Mouse (Mus musculus) small intestine, adult 2 months (tissue): Measurements from ENCODE around the gene Cdh24.

ENCODE experiments used
- CTCF ChIP-seq: fragments of 200-500 bp; IDR thresholded peaks from 2 replicates; pipeline ENCODE4 v1.5.1; 2012; ENCODE audit warnings: low read depth, mild to moderate bottlenecking, control low read depth, inconsistent platforms, low read length, moderate library complexity, mixed read lengths; ENCODE audit not compliant: insufficient replicate concordance, insufficient read length; ENCODE audit errors: extremely low read depth
- POLR2A ChIP-seq: fragments of 200-500 bp; IDR thresholded peaks from 2 replicates; pipeline ENCODE4 v1.6.1; 2012; ENCODE audit warnings: low read depth, mild to moderate bottlenecking, control low read depth, inconsistent platforms, low read length, moderate library complexity

DNA sequence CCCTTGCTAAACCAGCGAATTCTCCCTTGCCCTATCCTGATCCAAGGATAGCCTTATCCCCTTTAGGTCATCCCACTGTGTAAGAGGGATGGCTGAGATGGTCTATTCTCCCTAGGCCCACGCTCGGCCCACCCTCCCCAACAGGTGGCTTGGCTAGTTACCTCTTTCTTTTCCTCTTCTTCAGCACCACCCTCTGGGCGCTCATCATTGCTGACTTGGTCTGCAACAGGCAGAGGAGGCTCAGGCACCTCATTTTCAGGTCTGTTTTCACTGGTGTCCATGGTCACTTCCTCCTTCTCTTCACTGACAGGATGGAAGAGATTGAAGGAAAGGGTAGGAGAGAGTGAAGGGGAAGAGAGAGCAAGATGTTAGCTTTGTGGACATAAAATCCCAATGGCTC is 10.4 kb upstream of the Cdh24 start:
- TF ChIP-seq CTCF (no peak), POLR2A (no peak)
